Mouse (Mus musculus): Measurements from ENCODE around the gene Zfp27.

DNA sequence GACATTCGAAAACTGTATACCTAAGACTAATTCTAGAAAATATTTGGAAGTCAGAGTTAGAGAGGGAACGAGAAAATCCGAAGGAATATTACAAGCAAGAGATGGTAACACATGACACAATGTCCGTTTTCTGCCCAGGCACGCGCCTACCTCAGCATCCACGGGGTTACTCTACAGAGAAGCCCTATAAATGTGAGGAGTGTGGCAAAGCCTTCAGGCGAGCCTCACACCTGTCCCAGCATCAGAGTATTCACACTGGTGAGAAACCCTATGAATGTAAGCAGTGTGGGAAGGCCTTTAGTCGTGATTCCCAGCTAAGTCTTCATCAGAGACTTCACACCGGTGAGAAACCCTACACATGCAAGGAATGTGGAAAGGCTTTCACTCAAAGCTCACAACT is 32.1 kb downstream of the Zfp27 start:
- TF ChIP-seq EP300 (optimal IDR thresholded peaks at IDR 0.05) (no peak), CTCF (IDR thresholded peaks at IDR 0.05; ENCODE audit: low read depth) (no peak)
